Comparison of ENCODE assay signal across 8 mouse cellular contexts in genomic region chr11:101667871-101668532, GRCm38 (mm10). TPM values are rescaled to one million over a fixed set of nuclear protein-coding genes. Genes with fewer than 3 reads are reported as not detected.
DNase-seq lines count a peak whose midpoint lies in the region.

No protein-coding gene starts in this region.

- peak; percentile 77 for DNase-seq in 3134 (ENCODE audit: extremely low read depth, insufficient read length, low spot score)
- DNase-seq in adrenal gland, postnatal 14 days = peak; percentile 83
- peak; percentile 70 to 80 for DNase-seq in heart, adult 9 months (ENCODE audit: low spot score in 2 of 2)
- peak; percentile 55 for DNase-seq in kidney, adult 11 months
- DNase-seq in lung, adult 18-20 months = peak; percentile 42 to 70
- DNase-seq in right cerebral cortex, postnatal 25 days = peak; percentile 42
- no peak for DNase-seq in thymus, postnatal 0 days (ENCODE audit: low spot score)
- no peak for DNase-seq in c-Kit-positive CD71-positive TER-119-positive erythroid progenitor cells, embryonic 14.5 days (ENCODE audit: low spot score)

RNA-seq across cellular contexts. Expression of gene Arl4d, which starts 2.7 kb away (rescaled TPM):
- total RNA-seq in adrenal gland, postnatal 14 days (2021) = 12.6 and 15.6 TPM in 2 replicates
- 3.0 and 3.1 TPM in 2 replicates for polyA plus RNA-seq in thymus, postnatal 0 days (2015; fragmentation: Nextera tagmentation; extraction: Ambion mirVana)

RNA-seq across cellular contexts. Expression of gene Rdm1, which starts 41.0 kb away (rescaled TPM):
- 22.9 and 26.6 TPM in 2 replicates for total RNA-seq in adrenal gland, postnatal 14 days (2021)
- polyA plus RNA-seq in thymus, postnatal 0 days (2015; fragmentation: Nextera tagmentation; extraction: Ambion mirVana) = 44.5 and 46.0 TPM in 2 replicates

Comparison
In these comparisons a context has a peak if more than half of its experiments do, and no peak if none do; other contexts are left out.
1. DNase-seq: peak in 3134 (single experiment), adrenal gland, postnatal 14 days (single experiment), heart, adult 9 months (2 of 2), kidney, adult 11 months (single experiment), lung, adult 18-20 months (2 of 2) and right cerebral cortex, postnatal 25 days (single experiment); none in thymus, postnatal 0 days (single experiment) and c-Kit-positive CD71-positive TER-119-positive erythroid progenitor cells, embryonic 14.5 days (single experiment).